ENCODE assay signal across 14 mouse cellular contexts in genomic region chr7:123338351-123338750, GRCm38 (mm10). TPM values are rescaled to one million over a fixed set of nuclear protein-coding genes. Genes with fewer than 3 reads are reported as not detected.
DNase-seq lines count a peak whose midpoint lies in the region; ATAC-seq and TF ChIP-seq lines count a peak whose summit lies in the region.
"Had no signal": no experiment of that assay in that cellular context is flagged by ENCODE, and none has a peak within 500 bp of the region (broad histone marks: within the 10 kb centered on the region; RNA-seq: fewer than 3 reads in every experiment).

No protein-coding gene starts in this region.

- H3K9me3 ChIP-seq in heart, embryonic 10.5 days = no peaks in the 10 kb centered on the region
- no peaks in the 10 kb centered on the region for H3K9me3 ChIP-seq in ES-Bruce4 (replicated peaks; ENCODE audit: control insufficient read depth, insufficient read depth, low read length, poor library complexity, severe bottlenecking)
- no peaks in the 10 kb centered on the region for H3K9me3 ChIP-seq in liver, embryonic 13.5 days (replicated peaks)
- H3K9me3 ChIP-seq in forebrain, embryonic 16.5 days (ENCODE audit: control insufficient read depth, low read length) = no peaks in the 10 kb centered on the region

- no peak overlapping the region for H3K4me2 ChIP-seq in liver, embryonic 13.5 days
- H3K4me2 ChIP-seq in forebrain, embryonic 16.5 days (ENCODE audit: low read length) = no peak overlapping the region

- no peak overlapping the region for H3K9ac ChIP-seq in ES-Bruce4 (ENCODE audit: low read depth, poor library complexity, severe bottlenecking)
- no peak overlapping the region for H3K9ac ChIP-seq in liver, embryonic 13.5 days
- no peak overlapping the region for H3K9ac ChIP-seq in forebrain, embryonic 16.5 days (replicated peaks; ENCODE audit: low read depth, low read length)

- H3K27ac ChIP-seq in heart, embryonic 10.5 days = no peak overlapping the region; the same call in 1 of the 2 replicates
- no peak overlapping the region for H3K27ac ChIP-seq in ES-Bruce4 (ENCODE audit: insufficient read depth, low read length)
- no peak overlapping the region for H3K27ac ChIP-seq in liver, embryonic 13.5 days
- no peak overlapping the region for H3K27ac ChIP-seq in forebrain, embryonic 16.5 days (ENCODE audit: low read length)
- H3K27ac ChIP-seq: hindbrain, postnatal 0 days; left cerebral cortex, adult 2 months had no signal

- TF ChIP-seq CTCF in ES-Bruce4 (IDR thresholded peaks at IDR 0.05; ENCODE audit: low read depth, low read length) = peak; percentile 26

- no peak for TF ChIP-seq POLR2A in ES-Bruce4 (IDR thresholded peaks at IDR 0.05; ENCODE audit: insufficient read depth, low read length)

- DNase-seq in heart, embryonic 10.5 days (ENCODE audit: low spot score) = peak; percentile 66
- no peak for DNase-seq in heart, adult 8-10 months (ENCODE audit: low spot score)
- DNase-seq in kidney, adult 8-10 months = peak; percentile 26 to 39
- no peak for DNase-seq in liver, embryonic 13.5 days
- DNase-seq in testis, postnatal 10 days (ENCODE audit: low spot score) = no peak
- DNase-seq in urinary bladder, postnatal 10 days (ENCODE audit: low spot score) = no peak
- DNase-seq: cerebellum, postnatal 25 days; thymus, postnatal 36 days had no signal

- 55% methylated on average over 8 of the region's 8 CpGs for WGBS in heart, embryonic 10.5 days
- WGBS in liver, embryonic 13.5 days (ENCODE audit: insufficient replicate concordance) = 65% methylated on average over 8 of the region's 8 CpGs
- WGBS in forebrain, embryonic 16.5 days = 65% methylated on average over 8 of the region's 8 CpGs

- H3K4me1 ChIP-seq in heart, embryonic 10.5 days = peaks cover 72% of the 10 kb centered on the region
- H3K4me1 ChIP-seq in ES-Bruce4 (ENCODE audit: control insufficient read depth, insufficient read depth, low read length) = peaks cover 10% of the 10 kb centered on the region
- H3K4me1 ChIP-seq in liver, embryonic 13.5 days (replicated peaks) = peaks cover 56% of the 10 kb centered on the region
- peaks cover 14% of the 10 kb centered on the region for H3K4me1 ChIP-seq in forebrain, embryonic 16.5 days (replicated peaks; ENCODE audit: control insufficient read depth, insufficient read depth, low read length)

- H3K27me3 ChIP-seq in heart, embryonic 10.5 days (ENCODE audit: insufficient read depth, poor library complexity, severe bottlenecking) = no peaks in the 10 kb centered on the region
- H3K27me3 ChIP-seq in ES-Bruce4 (ENCODE audit: control insufficient read depth, insufficient read depth, low read length, poor library complexity, severe bottlenecking) = no peaks in the 10 kb centered on the region
- H3K27me3 ChIP-seq in liver, embryonic 13.5 days = no peaks in the 10 kb centered on the region
- H3K27me3 ChIP-seq in forebrain, embryonic 16.5 days (replicated peaks; ENCODE audit: control insufficient read depth, insufficient read depth, low read length) = no peaks in the 10 kb centered on the region

- H3K36me3 ChIP-seq in heart, embryonic 10.5 days = no peaks in the 10 kb centered on the region
- no peaks in the 10 kb centered on the region for H3K36me3 ChIP-seq in ES-Bruce4 (ENCODE audit: control insufficient read depth, insufficient read depth, low read length, poor library complexity, severe bottlenecking)
- 0 out of 2 replicates have a peak, but pooled peaks cover 4% of the 10 kb centered on the region for H3K36me3 ChIP-seq in liver, embryonic 13.5 days
- no peaks in the 10 kb centered on the region for H3K36me3 ChIP-seq in forebrain, embryonic 16.5 days (ENCODE audit: control insufficient read depth, insufficient read depth)

- H3K4me3 ChIP-seq in heart, embryonic 10.5 days = no peak overlapping the region
- no peak overlapping the region for H3K4me3 ChIP-seq in ES-Bruce4 (ENCODE audit: low read depth, low read length)
- H3K4me3 ChIP-seq in liver, embryonic 13.5 days (replicated peaks) = no peak overlapping the region
- H3K4me3 ChIP-seq in forebrain, embryonic 16.5 days (replicated peaks; ENCODE audit: low read length) = no peak overlapping the region
- H3K4me3 ChIP-seq: left cerebral cortex, adult 2 months; myocyte had no signal

- no peak for TF ChIP-seq EP300 in ES-Bruce4 (IDR thresholded peaks at IDR 0.05; ENCODE audit: insufficient read depth, low read depth, low read length)

- ATAC-seq in liver, embryonic 13.5 days (ENCODE audit: low read depth) = peak; percentile 49
- ATAC-seq in forebrain, embryonic 16.5 days = no peak
- ATAC-seq: CD4-positive, CD25-positive, alpha-beta regulatory T cell, adult 4 months; hindbrain, postnatal 0 days had no signal

RNA-seq across cellular contexts. Expression of gene Lcmt1, which starts 31.2 kb away (rescaled TPM):
- polyA plus RNA-seq in heart, embryonic 10.5 days (2016; fragmentation: Nextera tagmentation; extraction: Ambion mirVana) = 42.7 and 50.2 TPM in 2 replicates
- total RNA-seq in heart, adult 8-10 months (2022) = 10 to 100 TPM; 19.4 to 24.9 (median 20.9) TPM
- polyA plus RNA-seq in ES-Bruce4 (2011; ENCODE audit: insufficient read depth, insufficient read length, low read depth, missing spikeins) = 49.9 and 62.6 TPM in 2 replicates
- polyA plus RNA-seq in liver, embryonic 13.5 days (2015; fragmentation: Nextera tagmentation; extraction: Ambion mirVana) = 30.6 and 33.7 TPM in 2 replicates
- 100 and 105 TPM in 2 replicates for polyA plus RNA-seq in forebrain, embryonic 16.5 days (2015; fragmentation: Nextera tagmentation; extraction: Ambion mirVana)

RNA-seq across cellular contexts. Expression of gene Arhgap17, which starts 31.4 kb away (rescaled TPM):
- polyA plus RNA-seq in heart, embryonic 10.5 days (2016; fragmentation: Nextera tagmentation; extraction: Ambion mirVana) = 24.0 and 27.0 TPM in 2 replicates
- 10 to 100 TPM; 13.5 to 18.1 (median 14.5) TPM for total RNA-seq in heart, adult 8-10 months (2022)
- 38.2 and 38.8 TPM in 2 replicates for polyA plus RNA-seq in ES-Bruce4 (2011; ENCODE audit: insufficient read depth, insufficient read length, low read depth, missing spikeins)
- polyA plus RNA-seq in liver, embryonic 13.5 days (2015; fragmentation: Nextera tagmentation; extraction: Ambion mirVana) = 8.5 and 12.0 TPM in 2 replicates
- polyA plus RNA-seq in forebrain, embryonic 16.5 days (2015; fragmentation: Nextera tagmentation; extraction: Ambion mirVana) = 9.5 and 9.8 TPM in 2 replicates

Comparison
In these comparisons a context has a peak if more than half of its experiments do, and no peak if none do; other contexts are left out.
1. DNase-seq: peak in heart, embryonic 10.5 days (single experiment) and kidney, adult 8-10 months (2 of 2); none in heart, adult 8-10 months (single experiment), liver, embryonic 13.5 days (single experiment), testis, postnatal 10 days (single experiment) and urinary bladder, postnatal 10 days (single experiment).